Mouse (Mus musculus): ENCODE measurements around the gene Serpinb7.
A peak's percentile ranks its signal among the peaks of the same experiment; 100 is the strongest.

Gene Serpinb7

DNA sequence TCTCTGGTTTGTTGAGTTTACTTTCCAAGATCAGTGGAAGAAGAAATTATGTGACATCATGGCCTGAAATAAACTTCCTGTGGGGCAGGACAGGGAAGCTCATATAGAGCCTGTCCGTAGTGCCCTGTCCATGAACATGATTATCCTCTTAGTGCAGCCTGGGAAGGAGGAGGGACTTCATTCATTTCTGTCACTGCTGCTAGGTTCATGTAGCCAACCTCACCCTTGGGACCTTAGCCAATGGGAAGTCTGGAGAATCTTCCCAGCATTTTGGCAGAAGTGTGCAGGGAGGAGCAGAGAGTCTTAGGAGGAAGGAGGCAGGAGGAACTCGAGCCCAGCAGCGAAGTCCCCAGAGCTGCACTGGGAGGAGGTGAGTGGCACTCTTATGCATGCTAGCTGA is at the start of gene Serpinb7:
Gene Serpinb7, plus strand, starts transcription at position 301 of the 400 bp plus-strand sequence.
- DNase-seq = no peak

DNA sequence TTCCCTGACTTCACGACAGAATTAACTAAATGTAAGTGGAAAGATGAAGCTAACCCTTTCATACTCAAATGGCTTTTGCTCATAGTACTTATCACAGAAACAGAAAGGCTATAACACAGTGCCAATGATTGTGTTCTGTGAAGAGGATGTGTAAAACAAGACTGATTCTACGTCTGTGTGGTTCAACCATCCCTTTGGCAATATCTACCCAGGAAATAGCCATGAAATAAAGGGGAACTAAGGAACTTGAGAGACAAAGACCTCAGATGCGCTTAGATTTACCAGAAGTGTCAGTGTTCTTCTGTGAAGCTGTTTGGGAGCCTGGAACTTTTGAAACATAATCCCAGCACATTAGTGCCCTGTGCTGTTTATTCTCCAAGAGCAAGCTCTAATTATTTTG is 49.1 kb upstream of the Serpinb7 start:
- no peak for DNase-seq

DNA sequence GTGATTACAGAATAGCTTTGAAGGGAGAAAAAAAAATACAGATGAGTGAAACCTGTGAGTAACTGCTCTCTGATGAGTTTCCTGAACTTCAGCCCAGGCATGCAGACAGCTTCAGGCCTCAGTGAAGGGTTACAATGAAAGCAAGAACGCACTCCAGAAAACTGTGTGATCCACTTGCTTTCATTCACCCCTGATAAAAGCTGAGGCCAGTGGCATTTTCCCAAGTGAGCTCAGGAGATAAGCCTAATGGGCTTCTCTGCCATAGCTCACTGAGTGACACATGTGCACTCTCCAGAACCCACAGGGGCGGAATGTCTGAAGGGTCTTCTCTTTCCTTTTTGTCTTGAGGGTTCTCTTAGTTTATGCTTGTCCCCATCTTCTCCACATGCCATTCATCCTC is 48.3 kb upstream of the Serpinb7 start:
- DNase-seq = no peak

DNA sequence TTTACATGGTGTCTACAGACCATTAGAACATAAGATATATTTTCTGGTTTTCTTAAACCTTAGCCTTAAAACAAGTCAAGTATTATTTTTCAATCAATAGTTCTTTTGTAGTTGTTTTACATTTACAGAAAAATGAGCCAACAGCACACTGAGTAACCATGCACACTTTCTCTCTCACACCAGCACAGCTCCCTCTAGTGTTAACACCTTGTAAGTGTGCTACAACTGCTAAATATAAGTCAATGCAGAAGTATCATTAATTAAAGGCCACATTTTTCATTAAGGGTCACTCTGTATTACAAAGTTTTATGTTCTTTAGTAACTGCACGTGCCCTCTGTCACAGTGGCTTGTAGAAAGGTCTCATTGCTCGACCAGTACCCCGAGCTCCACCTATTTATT is 46.4 kb upstream of the Serpinb7 start:
- no peak for DNase-seq

DNA sequence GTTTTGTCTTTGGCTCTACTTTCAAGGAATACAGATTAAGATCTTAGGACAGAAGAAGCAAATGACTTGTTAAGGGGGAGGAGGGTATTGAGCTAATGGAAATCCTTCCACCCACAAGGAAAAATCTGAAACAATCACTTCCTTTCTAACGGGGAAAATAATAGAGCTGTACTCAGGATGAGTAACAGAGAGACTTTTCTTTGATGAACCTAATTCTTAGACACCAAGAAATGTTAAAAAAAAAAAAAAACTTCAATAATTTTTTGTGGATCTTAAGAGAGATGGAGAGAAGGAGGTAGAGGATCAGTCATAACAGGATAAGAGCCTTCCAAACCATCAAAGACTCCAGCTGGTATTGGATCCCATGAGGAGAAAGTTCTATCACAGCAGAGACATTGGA is 38.6 kb upstream of the Serpinb7 start, which contains the start of gene Serpinb11:
Gene Serpinb11, plus strand, starts transcription at position 301 of the 400 bp plus-strand sequence.
- no peak for DNase-seq

DNA sequence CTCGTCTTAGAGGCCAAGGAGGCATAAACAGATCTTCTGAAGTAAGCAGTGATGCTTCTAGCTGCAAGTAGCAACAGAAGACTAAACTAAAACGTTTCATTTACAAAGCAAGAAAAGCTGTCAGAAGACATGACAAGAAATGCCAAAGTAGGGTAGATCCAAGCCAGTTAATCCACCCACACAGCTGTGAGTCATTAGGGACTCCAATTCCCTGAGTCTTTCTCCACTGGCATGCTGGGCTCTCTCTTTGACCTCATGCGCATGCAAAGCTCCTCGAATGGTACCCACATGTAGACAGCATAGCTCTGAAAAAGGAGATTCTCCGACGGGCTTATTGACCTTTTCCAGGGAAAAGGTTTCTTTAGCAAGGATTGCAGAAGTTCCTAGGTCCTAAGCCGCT is 33.5 kb upstream of the Serpinb7 start:
- peak; percentile 23 for DNase-seq

DNA sequence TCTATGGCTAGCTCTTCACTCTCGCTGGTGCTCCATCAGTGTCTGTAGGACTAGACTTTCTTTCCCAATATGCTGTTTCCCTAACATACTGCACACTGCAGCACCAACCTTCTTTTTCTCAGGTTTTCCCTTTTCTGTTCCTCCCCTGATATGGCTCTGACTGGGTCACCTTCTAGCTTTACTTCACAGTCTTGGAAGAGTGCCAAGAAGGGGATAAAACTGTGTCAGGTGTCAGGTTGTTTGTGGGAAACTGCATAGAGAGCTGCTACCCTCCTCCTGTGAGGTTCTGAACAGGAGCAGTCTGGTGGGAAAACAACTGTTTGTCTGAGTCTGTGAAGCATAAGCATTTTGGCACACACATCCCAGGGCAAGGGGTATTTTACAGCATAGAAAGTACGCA is 30.5 kb upstream of the Serpinb7 start:
- DNase-seq = peak; percentile 2

DNA sequence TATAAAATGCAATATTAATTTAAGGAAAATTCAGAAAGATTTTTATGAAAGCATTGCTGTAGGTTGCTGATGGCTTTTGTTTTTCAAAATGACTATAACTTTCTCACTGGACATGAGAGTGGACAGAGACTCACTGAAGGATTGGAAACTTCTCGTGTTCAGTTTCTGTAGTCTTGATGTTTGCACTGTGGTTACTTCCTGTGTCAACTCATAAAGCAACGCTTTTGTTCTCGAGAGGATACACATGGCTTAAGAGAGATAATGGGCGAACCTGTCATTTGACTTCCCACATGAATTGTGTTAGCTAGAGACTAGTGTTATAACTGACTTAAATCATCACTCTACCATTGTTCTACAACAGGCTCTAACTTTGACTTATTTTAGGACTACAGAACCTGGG is 22.5 kb upstream of the Serpinb7 start:
- no peak for DNase-seq

DNA sequence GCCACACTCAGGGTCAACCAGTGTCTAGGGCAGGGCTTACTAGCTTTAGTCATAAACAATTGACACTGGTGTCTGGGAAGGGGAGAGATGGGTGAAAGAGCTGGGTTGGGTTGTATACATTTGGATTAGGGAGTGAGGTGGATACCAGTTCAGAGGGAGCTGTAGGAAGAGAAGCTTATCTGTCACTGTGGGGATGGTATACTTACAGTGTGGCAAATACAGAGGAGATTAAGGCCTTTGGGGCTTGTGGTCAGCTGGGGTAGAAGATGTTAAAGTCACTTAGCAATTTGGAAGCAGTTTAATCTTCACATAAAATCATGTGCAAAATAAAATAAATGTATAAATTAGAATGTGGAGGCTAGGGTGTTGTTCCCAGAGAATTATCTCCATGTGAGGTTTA is 21.1 kb upstream of the Serpinb7 start:
- DNase-seq = no peak

DNA sequence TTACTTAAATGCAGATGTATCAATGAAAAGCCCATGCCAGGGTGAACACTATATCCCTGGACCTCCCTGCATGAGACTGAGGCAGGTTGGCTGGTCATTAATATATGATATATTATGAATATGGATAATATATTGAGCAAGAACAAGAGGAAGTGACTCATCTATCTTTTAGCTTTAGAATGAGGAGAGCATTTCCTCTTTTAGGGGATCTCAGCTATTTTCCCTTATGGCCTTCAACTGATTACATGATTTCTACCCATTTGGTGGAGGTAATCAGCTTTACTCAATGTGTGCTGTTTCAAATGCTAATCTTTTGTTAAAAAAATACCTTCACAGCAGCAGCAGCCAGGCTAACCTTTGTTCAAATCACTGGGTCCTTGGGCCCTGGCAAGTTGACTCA is 18.0 kb upstream of the Serpinb7 start:
- DNase-seq = no peak

DNA sequence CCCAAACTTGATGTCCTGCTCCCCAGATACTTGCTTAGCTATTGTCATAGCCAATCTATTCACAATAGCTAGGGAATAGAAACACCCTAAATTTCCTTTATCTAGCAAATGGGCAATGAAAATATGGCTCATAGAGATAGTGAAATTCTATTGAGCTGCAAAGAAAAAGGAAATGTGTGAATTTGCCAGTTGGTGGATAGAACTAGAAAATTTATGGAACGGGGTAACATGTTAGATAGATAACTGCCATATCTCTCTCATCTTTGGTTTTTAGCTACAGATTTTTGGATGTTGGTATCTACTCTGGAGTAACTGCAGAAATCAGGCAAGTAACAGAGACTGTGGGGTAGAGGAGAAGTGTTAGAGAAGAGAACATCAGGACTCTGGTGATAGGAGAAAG is 17.1 kb upstream of the Serpinb7 start:
- DNase-seq = no peak

DNA sequence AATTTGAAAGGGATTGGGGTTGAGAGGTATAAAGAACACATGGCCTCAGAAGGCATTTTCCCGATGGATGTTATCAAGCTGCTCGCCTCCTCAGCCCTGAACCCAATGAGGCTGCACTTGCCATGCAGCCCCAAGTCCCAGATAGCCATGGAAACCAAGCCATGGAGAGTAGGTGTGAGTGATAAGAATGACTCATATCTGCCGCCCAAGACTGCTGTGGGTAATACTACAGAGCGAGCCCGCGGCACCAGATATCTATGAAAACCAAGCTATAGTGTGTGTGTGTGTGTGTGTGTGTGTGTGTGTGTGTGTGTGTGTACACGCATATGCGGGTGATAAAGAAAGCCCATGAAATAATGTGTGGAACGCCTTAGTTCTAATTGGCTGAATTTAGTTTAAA is 14.9 kb upstream of the Serpinb7 start:
- DNase-seq = no peak

DNA sequence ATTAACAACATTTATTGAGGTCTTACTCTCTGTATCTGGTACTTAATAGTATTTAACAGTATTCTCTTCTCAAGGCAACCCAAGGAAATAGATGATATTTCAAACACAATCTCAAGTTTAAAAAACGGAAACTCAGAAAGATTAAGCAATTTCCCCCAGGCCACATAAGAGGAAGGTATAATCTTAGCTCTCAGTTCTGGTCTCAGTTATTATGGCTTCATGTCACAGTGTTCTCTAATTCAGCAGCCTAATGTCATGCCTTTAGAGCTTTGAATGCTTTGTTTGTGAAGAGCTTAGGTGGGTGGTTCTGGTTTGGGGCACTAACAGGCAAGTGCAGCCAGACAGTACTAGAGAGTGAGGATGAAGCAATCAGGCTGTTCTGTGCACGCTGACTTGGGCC is 9.7 kb upstream of the Serpinb7 start:
- DNase-seq = no peak

DNA sequence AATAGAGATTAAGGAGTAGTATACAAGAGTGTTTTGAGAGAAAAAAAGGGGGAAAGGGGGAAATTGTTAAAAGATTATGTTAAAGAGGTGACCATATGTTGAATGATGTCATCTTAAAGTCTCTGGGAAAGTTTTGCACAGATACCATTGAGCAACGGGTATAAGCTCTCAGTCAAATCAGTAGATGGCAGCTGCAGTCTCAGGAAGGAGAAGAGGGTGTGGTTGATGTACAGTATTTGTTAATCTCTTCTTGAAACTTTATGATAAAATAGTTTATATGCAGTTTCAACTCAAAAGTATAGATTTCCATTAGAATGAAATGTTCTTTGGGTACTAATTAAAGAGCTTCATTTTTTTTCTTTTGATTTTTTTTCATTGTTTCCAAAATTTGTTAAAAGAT is 2.0 kb upstream of the Serpinb7 start:
- no peak for DNase-seq

DNA sequence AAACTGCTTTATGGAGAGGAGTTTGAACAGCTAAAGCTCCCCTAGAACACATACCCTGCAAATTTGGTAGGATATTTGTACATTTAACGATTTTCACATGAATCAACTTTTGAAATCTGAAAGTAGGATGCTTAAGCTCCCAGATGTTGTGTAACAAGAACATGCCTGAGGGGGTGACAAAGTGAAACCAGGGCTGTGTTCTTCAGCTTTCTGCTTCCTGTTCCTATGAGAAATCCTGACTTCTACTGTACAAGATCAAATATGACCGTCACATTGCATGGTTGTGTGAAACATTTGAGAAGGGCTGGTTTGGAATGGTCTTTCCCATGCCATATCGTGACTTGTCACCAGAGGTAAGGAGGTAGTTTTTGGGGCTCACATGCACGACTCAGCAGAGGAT is 2.6 kb downstream of the Serpinb7 start:
- DNase-seq = no peak

DNA sequence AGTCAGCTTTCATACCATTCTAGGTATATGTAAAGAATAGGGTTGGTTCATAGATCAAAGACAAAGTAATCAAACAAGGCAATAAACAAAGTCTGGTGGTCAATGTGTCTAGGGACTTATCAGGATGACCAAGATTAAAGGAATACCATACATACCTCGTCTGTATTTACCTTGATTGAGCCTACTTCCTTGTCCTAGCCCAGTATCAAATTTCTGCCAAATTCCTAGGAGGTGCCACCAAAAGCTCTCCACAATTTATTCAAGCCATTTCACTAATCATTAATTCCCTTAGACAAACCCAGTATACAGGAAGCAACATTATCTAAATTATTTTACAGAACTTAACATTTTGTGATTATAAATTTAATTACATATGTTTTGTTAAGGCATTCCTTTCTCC is 15.2 kb downstream of the Serpinb7 start:
- no peak for DNase-seq

DNA sequence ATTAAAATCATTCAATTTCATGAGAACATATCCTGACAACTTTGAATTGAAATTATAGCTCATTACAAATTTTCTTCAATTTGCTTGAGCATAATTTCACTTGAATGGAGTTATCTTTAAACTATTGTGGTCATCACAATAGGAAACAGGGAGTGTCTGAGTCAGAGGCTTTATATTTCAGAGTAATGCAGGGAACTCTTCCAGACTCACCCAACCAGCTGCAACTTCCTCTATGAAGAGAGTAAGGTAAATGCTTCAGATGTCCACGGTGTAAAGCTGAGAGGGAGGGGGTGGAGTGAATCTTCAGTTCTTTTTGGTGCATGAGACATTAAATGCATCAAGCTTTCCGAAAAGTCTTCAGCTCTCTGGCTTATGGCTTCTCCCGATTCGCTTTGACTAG is 23.0 kb downstream of the Serpinb7 start:
- DNase-seq = no peak

DNA sequence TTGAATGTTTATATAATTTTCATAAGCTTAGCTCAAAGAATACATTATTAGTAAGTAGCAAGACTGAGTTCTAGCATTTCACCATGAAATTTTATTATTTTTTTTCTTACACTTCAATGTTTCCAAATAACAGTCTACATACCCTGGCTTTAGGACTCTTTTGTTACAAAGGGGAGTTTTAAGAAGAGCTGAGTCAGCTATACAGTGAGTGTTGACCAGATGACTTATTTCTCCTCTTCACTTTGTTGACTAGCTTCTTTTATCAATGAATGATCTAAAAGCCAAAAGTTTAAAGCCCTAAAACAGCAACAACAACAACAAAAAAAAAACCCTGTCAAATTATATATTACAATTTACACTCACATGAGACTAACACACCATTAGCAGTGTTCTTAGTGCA is 31.8 kb downstream of the Serpinb7 start:
- DNase-seq = no peak

DNA sequence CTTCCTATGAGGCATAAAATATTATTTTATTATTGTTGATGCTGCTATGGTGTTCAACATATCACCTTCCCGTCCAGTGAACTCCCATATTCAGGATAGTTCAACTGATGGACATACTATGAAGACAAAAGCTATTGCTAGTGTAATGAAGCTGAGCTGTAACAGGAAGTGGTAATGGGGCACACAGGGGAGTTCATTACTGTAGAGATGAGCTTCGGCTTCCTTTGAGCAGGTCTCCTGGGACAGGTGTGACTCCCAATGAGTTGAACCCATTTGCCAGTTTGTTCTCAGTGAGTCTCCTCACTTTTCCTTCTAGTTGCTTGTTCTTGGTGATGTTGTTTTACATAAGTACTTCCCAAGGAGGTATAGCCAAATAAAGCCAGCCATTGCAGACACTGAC is 36.1 kb downstream of the Serpinb7 start:
- DNase-seq = no peak

DNA sequence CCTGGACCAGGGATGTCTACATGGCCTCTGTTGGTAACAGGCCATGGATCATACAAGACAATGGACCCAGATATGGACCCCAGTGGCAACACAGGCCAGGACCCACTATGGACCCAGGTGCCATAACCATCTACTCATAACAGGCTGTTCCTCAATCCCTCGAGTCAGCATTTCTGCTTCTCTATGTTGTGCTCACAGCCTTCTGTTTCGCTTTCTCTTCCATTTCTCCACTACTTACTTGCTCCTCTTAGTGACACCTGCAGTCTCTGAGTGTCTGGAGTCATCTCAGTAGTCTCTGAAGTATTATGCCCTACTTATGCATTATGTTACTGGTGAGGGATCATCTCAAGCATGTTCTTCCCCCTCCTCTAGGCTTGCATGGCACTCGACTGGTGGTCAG is 40.0 kb downstream of the Serpinb7 start:
- no peak for DNase-seq

DNA sequence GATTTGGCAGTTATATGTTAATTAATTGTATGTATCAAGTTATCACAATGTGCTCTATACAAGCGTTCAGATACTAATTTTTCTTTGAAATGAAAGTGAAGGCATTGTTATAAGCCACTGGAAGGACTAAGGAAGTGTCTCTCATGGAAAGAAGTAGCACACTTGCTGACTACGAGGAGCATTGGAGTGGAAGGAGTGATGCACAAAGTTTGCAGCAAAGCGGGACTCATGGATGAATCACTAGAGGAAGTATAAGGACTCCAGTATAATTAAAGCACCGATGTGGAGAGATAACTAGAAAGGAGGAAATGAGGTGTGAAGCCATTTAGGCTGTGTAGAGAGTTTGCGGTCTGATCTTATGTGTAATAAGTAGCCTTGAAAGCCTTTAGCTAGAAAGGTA is 45.9 kb downstream of the Serpinb7 start:
- DNase-seq = peak; percentile 81

DNA sequence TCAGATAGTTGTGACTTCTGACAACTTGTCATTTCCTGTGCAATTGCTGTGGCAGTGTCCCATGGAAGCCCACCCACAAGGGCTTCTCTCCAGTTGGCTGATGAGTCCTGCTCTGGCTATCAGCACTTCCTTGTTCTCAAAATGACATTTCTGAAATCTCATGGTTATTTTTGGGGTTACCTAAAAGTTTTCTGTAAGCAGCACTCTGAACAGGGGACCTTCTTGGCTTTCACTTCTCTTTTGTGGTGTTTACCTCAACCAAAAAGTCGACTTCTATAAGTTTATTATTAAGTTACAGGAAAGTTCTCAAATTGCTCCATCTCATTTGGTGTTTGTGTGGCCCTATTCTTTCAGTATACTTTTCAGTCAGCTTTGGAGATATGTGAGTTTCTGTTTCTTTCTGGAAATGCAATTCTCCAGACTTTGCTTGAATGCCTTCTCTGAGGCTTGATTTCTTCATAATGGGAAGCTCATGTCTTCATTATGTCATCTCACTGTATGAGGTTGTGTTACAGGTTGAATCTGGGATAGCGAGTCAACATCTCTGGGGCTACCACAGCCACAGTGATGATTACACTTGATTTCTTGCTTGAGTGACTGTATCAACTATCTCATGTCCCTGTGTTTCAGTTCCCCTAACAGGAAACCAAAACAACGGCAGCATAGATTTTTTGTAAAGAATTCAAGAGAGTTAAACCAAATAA is 47.9 kb downstream of the Serpinb7 start:
- DNase-seq = no peak

DNA sequence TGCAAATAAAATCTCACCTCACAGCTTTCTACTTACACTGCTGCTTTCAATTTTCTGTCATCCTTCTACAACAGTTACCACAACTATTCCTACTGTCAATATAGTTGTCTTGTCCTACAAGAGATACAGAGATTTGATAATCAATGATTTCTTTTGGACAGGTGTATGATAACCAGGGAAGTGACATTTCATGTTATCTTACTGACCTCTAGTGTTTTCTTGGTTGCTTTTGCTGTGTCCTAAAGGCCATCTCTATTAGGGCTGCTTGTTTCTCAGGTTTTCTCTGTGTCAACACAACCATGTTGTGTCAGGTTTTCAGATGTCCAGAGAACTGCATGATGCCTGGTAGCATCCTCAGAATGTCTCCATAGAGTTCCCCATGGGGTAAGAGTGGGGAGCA is 80.5 kb downstream of the Serpinb7 start:
- no peak for DNase-seq

DNA sequence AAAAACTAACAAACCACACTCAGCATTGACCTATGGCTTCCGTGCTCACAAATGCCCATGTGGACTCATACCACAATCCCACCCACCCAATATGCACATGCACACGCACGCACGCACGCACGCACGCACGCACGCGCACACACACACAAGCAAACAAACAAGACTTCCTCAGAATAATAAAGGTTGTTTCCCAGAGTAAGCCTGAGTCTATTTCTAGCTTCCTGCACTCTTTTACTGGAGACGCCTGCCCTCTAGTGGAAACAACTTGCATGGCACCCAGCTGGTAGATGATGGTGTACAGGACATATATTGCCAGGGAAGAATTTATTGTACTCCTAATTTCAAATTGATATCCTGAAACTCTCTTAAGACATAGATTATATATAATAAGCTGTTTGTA is 82.0 kb downstream of the Serpinb7 start:
- DNase-seq = peak; percentile 79

DNA sequence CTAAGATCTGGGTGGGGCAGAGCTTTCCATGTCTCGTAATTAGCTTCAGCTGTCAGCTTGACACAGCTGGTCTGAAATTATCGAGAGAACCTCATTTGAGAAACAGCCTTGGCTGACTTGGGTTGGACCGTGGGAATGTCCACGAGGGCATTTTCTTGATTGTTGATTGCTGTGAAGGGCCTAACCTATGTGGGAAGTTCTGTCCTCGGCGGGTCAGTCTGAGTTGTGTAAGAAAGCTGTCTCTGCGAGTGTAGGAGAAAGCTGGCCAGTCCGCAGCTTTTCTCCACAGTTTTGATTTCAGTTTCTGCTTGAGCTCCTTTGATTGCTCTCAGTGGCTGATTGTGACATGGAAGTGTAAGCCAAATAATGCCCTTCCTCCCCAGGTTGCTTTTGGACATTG is 90.1 kb downstream of the Serpinb7 start:
- DNase-seq = no peak

DNA sequence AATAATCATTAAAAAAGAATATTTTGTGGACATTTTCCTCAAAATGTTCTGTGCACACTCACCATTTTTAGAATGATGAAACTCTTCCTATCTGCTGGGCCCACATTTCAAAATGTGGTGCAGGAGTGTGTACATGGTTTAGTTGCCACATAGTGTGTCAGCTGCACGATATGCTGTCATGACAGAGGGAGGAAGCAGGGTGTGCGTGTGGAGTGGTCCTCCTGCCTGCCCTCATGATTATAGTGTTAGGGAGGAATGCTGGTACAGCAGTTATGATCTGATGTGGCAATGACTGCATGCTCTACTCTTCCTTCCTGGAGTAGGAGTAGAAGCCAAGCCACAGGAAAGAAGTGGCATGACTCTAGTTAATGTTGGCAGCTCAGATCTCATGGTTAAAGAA is 97.3 kb downstream of the Serpinb7 start:
- no peak for DNase-seq
